Mouse (Mus musculus): Measurements from ENCODE around the gene Taok3. TPM values are rescaled to one million over a fixed set of nuclear protein-coding genes. Genes with fewer than 3 reads are reported as not detected.

Taok3 gene
- polyA plus RNA-seq, 1 experiment from 2014 or later: 19.7 TPM

DNA sequence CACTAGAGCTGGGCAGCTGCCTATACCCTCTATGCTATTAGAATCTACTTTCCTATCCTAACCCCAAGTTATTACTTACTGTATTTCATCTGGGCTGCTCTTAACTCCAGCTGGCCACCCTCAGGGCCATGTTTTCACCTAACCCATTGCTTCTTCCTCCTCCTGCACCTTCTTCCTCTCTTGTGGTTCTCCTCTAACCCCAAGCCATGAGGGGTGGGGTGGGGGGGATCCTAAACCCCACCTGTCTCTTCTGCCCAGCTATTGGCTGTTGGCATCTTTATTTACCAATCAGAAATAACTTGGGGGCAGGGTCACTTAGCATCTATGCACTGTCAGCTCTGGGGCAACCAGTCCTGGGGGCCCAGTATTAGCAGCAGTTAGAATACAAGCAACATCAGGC lies 26.2 kb downstream of the Taok3 start:
- Histone ChIP-seq H3K4me3 (ENCODE audit: low read depth, low read length) (no peak overlapping the region), H3K36me3 (ENCODE audit: control insufficient read depth, insufficient read depth, low read length) (no peaks in the 10 kb centered on the region), H3K27me3 (ENCODE audit: control insufficient read depth, insufficient read depth, low read length) (no peaks in the 10 kb centered on the region), H3K9ac (ENCODE audit: low read length) (no peak overlapping the region), H3K4me2 (no peak overlapping the region), H3K9me3 (ENCODE audit: control insufficient read depth, low read length) (peaks cover 2% of the 10 kb centered on the region; the same call in 1 of the 2 replicates), H3K4me1 (ENCODE audit: control insufficient read depth, insufficient read depth, low read length) (no peaks in the 10 kb centered on the region), H3K27ac (ENCODE audit: low read depth, low read length) (no peak overlapping the region)
- DNase-seq (ENCODE audit: low spot score, missing footprints) (no peak), ATAC-seq (ENCODE audit: low FRiP score) (no peak)

DNA sequence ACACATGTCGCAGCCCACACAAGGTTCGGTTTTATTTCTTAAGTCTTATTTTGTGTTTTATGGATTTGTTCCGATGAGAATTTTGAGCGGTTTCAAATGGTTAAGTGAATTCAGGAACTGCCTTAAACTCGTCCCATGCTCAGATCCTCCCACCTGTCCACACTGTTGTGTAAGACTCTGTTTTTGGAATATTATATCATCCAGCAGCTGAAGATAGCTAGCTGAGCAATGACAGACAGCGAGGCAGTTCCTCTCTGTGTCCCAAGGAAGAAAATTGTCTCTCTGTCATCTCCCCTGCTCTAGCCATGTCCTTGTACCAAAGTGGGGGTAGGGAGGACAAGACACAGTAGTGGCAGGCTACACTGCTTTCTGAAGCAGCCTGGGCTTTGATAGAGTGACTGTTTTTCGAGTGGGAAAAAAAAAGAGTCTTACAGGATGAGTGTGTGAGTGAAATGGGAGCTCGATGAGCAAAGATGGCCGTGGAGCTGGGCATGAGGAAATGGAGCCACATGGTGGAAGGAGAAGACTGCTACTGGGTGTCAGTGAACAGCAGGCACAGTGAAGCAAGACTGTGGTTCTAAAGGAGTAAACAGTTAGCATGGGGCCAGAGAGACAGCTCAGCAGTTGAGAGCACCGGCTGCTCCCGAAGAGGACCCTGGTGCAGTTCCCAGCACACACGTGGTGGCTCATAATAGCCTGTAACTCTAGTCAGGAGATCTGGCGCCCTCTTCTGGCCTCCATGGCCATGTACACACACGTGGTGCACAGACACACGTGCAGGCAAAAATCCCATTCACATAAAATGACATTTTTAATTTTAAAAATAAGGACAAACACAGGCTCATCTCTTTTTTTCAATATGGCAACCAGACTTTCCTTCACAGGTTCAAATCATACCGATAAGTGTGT lies 27.5 kb downstream of the Taok3 start:
- H3K27me3 ChIP-seq (ENCODE audit: control insufficient read depth, insufficient read depth, low read length): no peaks in the 10 kb centered on the region
- no peaks in the 10 kb centered on the region for H3K36me3 ChIP-seq (ENCODE audit: control insufficient read depth, insufficient read depth, low read length)
- H3K4me2 ChIP-seq: no peak overlapping the region
- ATAC-seq (ENCODE audit: low FRiP score) (no peak), DNase-seq (ENCODE audit: low spot score, missing footprints) (no peak)
- H3K4me1 ChIP-seq (ENCODE audit: control insufficient read depth, insufficient read depth, low read length): no peaks in the 10 kb centered on the region
- peaks cover 2% of the 10 kb centered on the region; the same call in 1 of the 2 replicates for H3K9me3 ChIP-seq (ENCODE audit: control insufficient read depth, low read length)
- 91% methylated on average over 16 of the region's 16 CpGs for WGBS
- H3K4me3 ChIP-seq (ENCODE audit: low read depth, low read length): no peak overlapping the region
- H3K9ac ChIP-seq (ENCODE audit: low read length): no peak overlapping the region
- no peak overlapping the region for H3K27ac ChIP-seq (ENCODE audit: low read depth, low read length)

DNA sequence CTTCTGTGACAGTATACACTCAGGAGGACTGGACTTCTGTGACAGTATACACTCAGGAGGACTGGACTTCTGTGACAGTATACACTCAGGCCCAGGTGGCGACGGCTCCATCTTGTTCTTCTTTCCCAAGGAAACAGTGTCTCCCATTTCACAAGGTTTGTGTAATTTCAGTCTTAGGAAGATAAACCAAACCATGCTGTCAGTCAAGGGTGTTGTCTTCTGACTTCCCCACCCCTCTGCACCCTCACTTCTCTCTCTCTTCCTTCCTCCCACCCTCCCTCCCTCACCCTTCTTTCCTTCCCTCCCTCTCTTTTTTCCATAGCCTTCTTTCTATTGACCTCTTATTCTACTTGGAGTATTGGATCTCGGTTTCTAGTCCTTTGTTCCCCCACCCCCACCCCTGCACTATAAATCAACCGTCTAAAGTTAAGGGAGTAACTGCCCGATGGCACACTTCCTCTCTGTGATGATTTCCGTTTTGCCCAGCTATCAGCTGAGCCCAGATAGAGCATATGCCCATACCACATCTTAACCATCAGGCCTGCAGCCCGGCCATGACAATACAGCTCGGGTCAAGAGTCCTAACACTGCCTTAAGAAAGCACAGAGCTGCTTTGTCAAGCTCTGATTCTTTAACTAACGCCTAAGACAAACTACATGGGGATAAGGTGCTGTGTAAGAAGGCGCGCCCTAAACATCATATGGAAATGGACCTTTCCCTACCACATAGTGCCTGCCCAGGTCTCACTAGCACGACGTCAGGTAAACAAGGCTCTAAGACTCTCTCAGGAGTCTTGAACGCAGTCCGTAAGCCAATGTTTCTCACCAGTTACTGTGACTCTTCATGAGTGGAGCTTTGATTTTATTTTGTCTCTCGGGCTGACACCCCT lies 29.4 kb downstream of the Taok3 start:
- 85% methylated on average over 16 of the region's 16 CpGs for WGBS
- DNase-seq (ENCODE audit: low spot score, missing footprints) (no peak), ATAC-seq (ENCODE audit: low FRiP score) (no peak)
- H3K27ac ChIP-seq (ENCODE audit: low read depth, low read length): no peak overlapping the region
- no peak overlapping the region for H3K4me3 ChIP-seq (ENCODE audit: low read depth, low read length)
- no peak overlapping the region for H3K4me2 ChIP-seq
- no peaks in the 10 kb centered on the region for H3K27me3 ChIP-seq (ENCODE audit: control insufficient read depth, insufficient read depth, low read length)
- no peak overlapping the region for H3K9ac ChIP-seq (ENCODE audit: low read length)
- peaks cover 5% of the 10 kb centered on the region; the same call in 1 of the 2 replicates for H3K9me3 ChIP-seq (ENCODE audit: control insufficient read depth, low read length)
- H3K4me1 ChIP-seq (ENCODE audit: control insufficient read depth, insufficient read depth, low read length): no peaks in the 10 kb centered on the region
- H3K36me3 ChIP-seq (ENCODE audit: control insufficient read depth, insufficient read depth, low read length): no peaks in the 10 kb centered on the region

DNA sequence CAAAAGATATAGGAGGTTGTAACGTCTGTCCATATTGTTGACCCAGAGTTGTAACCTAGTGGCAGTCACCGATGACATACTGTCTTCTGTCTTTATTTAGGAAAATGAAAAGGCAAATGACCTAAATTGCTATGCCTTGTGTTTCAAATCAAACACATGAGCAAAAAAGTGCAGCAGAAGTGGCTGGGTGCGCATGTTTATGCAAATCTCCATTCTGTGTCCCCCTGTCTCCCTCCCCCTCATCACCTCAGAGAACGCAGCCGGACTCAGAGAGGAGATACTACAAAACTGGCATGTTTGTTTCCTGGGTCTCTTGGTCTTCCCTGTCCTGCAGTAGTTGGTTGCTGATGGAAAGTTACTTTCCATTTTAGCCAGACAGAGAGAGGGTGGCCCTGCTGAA lies 30.1 kb downstream of the Taok3 start:
- DNase-seq (ENCODE audit: low spot score, missing footprints) (no peak), ATAC-seq (ENCODE audit: low FRiP score) (no peak)
- no peaks in the 10 kb centered on the region for H3K4me1 ChIP-seq (ENCODE audit: control insufficient read depth, insufficient read depth, low read length)
- H3K27me3 ChIP-seq (ENCODE audit: control insufficient read depth, insufficient read depth, low read length): no peaks in the 10 kb centered on the region
- no peak overlapping the region for H3K4me3 ChIP-seq (ENCODE audit: low read depth, low read length)
- H3K9ac ChIP-seq (ENCODE audit: low read length): no peak overlapping the region
- no peak overlapping the region for H3K27ac ChIP-seq (ENCODE audit: low read depth, low read length)
- no peaks in the 10 kb centered on the region for H3K36me3 ChIP-seq (ENCODE audit: control insufficient read depth, insufficient read depth, low read length)
- no peak overlapping the region for H3K4me2 ChIP-seq
- 93% methylated on average over 5 of the region's 5 CpGs for WGBS
- peaks cover 5% of the 10 kb centered on the region; the same call in 1 of the 2 replicates for H3K9me3 ChIP-seq (ENCODE audit: control insufficient read depth, low read length)

DNA sequence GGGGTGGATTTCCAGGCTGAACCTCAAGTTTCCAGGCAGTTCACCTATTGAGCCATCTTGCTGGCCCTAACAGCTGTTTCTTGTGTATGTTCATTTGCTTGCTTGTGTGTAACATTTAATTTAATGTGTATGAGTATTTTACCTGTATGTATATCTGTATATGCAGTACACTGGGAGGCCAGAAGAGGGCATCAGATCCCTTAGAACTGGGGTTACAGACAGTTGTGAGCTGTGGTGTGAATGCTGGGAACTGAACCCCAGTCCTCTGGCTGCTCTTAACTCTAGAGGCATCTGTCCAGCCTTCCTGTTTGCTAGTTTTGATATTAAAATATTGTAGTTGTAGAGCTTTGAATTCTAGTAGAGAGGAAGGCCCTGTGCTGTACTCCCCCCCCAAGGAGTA lies 33.0 kb downstream of the Taok3 start:
- no peaks in the 10 kb centered on the region for H3K36me3 ChIP-seq (ENCODE audit: control insufficient read depth, insufficient read depth, low read length)
- no peaks in the 10 kb centered on the region for H3K4me1 ChIP-seq (ENCODE audit: control insufficient read depth, insufficient read depth, low read length)
- no peaks in the 10 kb centered on the region for H3K27me3 ChIP-seq (ENCODE audit: control insufficient read depth, insufficient read depth, low read length)
- no peak overlapping the region for H3K27ac ChIP-seq (ENCODE audit: low read depth, low read length)
- no peak overlapping the region for H3K9ac ChIP-seq (ENCODE audit: low read length)
- 0 out of 2 replicates have a peak, but pooled peaks cover 3% of the 10 kb centered on the region for H3K9me3 ChIP-seq (ENCODE audit: control insufficient read depth, low read length)
- H3K4me2 ChIP-seq: no peak overlapping the region
- no peak for DNase-seq (ENCODE audit: low spot score, missing footprints)
- no peak overlapping the region for H3K4me3 ChIP-seq (ENCODE audit: low read depth, low read length)
- no peak for ATAC-seq (ENCODE audit: low FRiP score)

DNA sequence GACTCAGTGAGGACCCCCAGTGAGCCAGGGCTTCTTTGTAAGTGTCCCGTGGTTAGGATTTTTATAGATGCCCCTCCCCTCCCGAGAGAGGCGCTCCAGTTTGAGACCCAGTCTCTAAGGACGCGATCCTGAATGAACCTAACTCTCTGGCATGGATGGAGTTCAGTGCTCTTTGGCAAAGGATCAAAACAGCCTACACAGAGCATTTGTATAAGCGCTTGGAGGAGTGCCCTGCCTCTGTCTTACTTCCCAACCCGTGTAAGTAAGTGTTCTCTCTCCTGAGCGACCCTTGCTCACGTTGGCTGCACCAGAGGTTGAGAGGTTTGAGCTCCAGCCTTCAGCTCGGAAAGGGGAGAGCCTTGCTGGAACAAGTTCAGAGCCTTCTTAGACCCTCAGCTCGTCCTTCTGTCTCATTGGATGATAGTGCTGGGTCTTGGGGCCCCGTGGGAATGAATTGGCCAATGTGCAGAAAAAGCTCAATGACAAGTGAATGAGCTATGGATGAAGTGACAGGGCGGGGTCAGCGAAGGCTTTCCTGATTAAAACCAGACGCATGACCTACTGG lies 33.7 kb downstream of the Taok3 start:
- Histone ChIP-seq H3K27me3 (ENCODE audit: control insufficient read depth, insufficient read depth, low read length) (no peaks in the 10 kb centered on the region), H3K4me1 (ENCODE audit: control insufficient read depth, insufficient read depth, low read length) (no peaks in the 10 kb centered on the region), H3K9ac (ENCODE audit: low read length) (no peak overlapping the region), H3K36me3 (ENCODE audit: control insufficient read depth, insufficient read depth, low read length) (no peaks in the 10 kb centered on the region), H3K4me2 (no peak overlapping the region), H3K27ac (ENCODE audit: low read depth, low read length) (no peak overlapping the region), H3K9me3 (ENCODE audit: control insufficient read depth, low read length) (0 out of 2 replicates have a peak, but pooled peaks cover 3% of the 10 kb centered on the region), H3K4me3 (ENCODE audit: low read depth, low read length) (no peak overlapping the region)
- ATAC-seq (ENCODE audit: low FRiP score) (no peak), DNase-seq (ENCODE audit: low spot score, missing footprints) (no peak)
- WGBS: 89% methylated on average over 15 of the region's 15 CpGs

DNA sequence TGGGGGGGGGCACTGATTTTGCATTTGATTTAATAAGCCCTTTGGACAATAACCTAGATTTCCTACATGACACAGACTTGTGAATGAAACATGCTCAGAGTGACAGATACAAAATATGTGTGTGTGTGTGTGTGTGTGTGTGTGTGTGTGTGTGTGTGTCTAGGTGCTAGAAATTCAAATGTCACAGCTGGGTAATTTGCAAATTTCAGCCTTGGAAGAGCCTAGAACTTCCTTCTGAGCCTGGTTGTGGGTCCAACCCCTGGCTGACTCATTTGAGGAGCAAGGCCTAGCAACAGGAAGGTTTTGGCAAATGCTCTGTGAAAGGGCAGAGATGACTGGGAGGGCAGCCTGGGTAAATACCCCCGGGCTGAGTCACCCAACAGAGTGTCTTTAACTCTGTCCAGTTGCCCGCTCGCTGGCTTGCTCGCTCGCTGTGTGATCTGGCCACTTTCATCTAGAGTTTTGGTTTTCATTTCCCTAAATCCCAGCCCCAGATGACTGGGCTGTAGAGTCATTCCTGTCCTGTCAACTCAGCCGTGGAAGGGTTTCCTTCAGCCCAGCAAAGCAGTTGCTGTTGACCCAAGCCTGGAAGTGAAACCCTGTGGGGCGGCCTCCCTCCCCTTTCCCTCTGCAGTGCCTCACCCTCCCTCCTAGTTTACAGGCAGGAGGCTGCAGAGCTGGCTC lies 38.5 kb downstream of the Taok3 start:
- DNase-seq (ENCODE audit: low spot score, missing footprints): no peak
- H3K36me3 ChIP-seq (ENCODE audit: control insufficient read depth, insufficient read depth, low read length): no peaks in the 10 kb centered on the region
- H3K4me3 ChIP-seq (ENCODE audit: low read depth, low read length): no peak overlapping the region
- H3K9ac ChIP-seq (ENCODE audit: low read length): no peak overlapping the region
- H3K4me1 ChIP-seq (ENCODE audit: control insufficient read depth, insufficient read depth, low read length): no peaks in the 10 kb centered on the region
- no peaks in the 10 kb centered on the region for H3K27me3 ChIP-seq (ENCODE audit: control insufficient read depth, insufficient read depth, low read length)
- no peak overlapping the region for H3K27ac ChIP-seq (ENCODE audit: low read depth, low read length)
- H3K4me2 ChIP-seq: no peak overlapping the region
- H3K9me3 ChIP-seq (ENCODE audit: control insufficient read depth, low read length): no peaks in the 10 kb centered on the region
- ATAC-seq (ENCODE audit: low FRiP score): no peak
- 72% methylated on average over 7 of the region's 7 CpGs for WGBS

DNA sequence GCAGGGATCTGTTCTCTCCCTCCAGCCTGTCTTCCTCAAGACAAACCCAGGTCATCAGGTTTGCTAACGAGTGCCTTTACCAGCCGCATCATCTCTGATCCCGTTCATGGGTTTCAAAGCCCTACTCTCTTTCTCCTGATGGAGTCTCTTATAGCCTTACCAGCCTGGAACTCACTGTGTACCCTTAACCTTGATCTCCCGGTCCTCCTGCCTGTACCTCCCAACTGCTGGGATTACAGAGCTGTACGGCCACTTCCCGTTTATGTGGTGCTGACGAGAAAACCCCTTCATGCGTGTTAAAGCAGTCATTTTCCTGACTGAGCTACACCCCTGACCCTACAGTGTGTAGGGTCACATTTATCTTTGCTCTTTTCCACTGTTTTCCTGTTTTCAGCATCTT lies 39.4 kb downstream of the Taok3 start:
- ATAC-seq (ENCODE audit: low FRiP score): no peak
- H3K9me3 ChIP-seq (ENCODE audit: control insufficient read depth, low read length): no peaks in the 10 kb centered on the region
- H3K36me3 ChIP-seq (ENCODE audit: control insufficient read depth, insufficient read depth, low read length): no peaks in the 10 kb centered on the region
- DNase-seq (ENCODE audit: low spot score, missing footprints): no peak
- no peak overlapping the region for H3K4me3 ChIP-seq (ENCODE audit: low read depth, low read length)
- WGBS: 75% methylated on average over 8 of the region's 8 CpGs
- no peak overlapping the region for H3K4me2 ChIP-seq
- no peaks in the 10 kb centered on the region for H3K4me1 ChIP-seq (ENCODE audit: control insufficient read depth, insufficient read depth, low read length)
- no peaks in the 10 kb centered on the region for H3K27me3 ChIP-seq (ENCODE audit: control insufficient read depth, insufficient read depth, low read length)
- no peak overlapping the region for H3K27ac ChIP-seq (ENCODE audit: low read depth, low read length)
- H3K9ac ChIP-seq (ENCODE audit: low read length): no peak overlapping the region

Measured in midbrain, embryonic 11.5 days (tissue).